8 mouse cellular contexts compared by ENCODE assay signal in the genomic region with DNA sequence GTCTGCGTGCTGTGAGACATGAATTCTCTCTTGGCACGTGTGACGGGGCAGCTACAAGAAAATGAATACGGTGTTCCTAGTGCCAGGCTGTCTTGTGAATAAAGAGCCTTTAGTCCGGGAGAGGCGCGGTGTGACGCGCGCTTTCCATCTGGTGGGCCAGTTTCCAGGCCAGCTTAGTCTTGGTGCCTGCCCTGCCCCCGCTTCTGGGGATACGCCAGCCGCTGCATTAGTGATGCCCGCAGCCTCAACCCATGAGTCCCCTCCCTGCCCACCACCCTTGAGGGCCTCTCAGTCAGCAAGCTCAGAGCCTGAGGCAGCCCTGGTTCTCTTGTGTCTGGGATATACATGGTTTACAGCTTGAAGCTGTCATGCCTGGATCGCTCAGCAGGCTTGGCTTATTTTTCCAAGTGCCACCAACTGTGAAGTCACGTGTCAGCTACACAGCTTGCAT. TPM values are rescaled to one million over a fixed set of nuclear protein-coding genes. Genes with fewer than 3 reads are reported as not detected.
DNase-seq lines count a peak whose midpoint lies in the region; ATAC-seq lines count a peak whose summit lies in the region.

No protein-coding gene starts in this region.

- peaks cover 26% of the 10 kb centered on the region for H3K4me1 ChIP-seq in hindbrain, embryonic 13.5 days (replicated peaks)
- peaks cover 19% of the 10 kb centered on the region for H3K4me1 ChIP-seq in lung, embryonic 15.5 days

- H3K4me3 ChIP-seq in hindbrain, embryonic 13.5 days, result peak overlapping the region; percentile 23
- H3K4me3 ChIP-seq in lung, embryonic 15.5 days, result peak overlapping the region; percentile 18

- H3K27ac ChIP-seq in hindbrain, embryonic 13.5 days, result peak overlapping the region; percentile 93
- peak overlapping the region; percentile 70 for H3K27ac ChIP-seq in lung, embryonic 15.5 days

- peak; percentile 32 to 37 for DNase-seq in adrenal gland, adult 18-20 months (ENCODE audit: low spot score in 2 of 2)
- DNase-seq in cerebellum, postnatal 36 days, result peak; percentile 90 to 94
- peak; percentile 65 for DNase-seq in gastrocnemius, adult 18-20 months (ENCODE audit: low spot score)
- DNase-seq in layer of hippocampus, postnatal 14 days (ENCODE audit: low spot score in 2 of 2), result peak; percentile 91 to 94
- DNase-seq in retina, postnatal 7 days (ENCODE audit: low read depth, low spot score), result peak; percentile 89

- no peaks in the 10 kb centered on the region for H3K36me3 ChIP-seq in hindbrain, embryonic 13.5 days
- no peaks in the 10 kb centered on the region for H3K36me3 ChIP-seq in lung, embryonic 15.5 days

- peak overlapping the region; percentile 66 for H3K9ac ChIP-seq in hindbrain, embryonic 13.5 days
- no peak overlapping the region for H3K9ac ChIP-seq in lung, embryonic 15.5 days

- under 1% methylated on average over 16 of the region's 16 CpGs for WGBS in hindbrain, embryonic 13.5 days
- WGBS in lung, embryonic 15.5 days, result 4% methylated on average over 16 of the region's 16 CpGs

- no peaks in the 10 kb centered on the region for H3K9me3 ChIP-seq in hindbrain, embryonic 13.5 days
- no peaks in the 10 kb centered on the region; the same call in 1 of the 2 replicates for H3K9me3 ChIP-seq in lung, embryonic 15.5 days

- peak; percentile 93 for ATAC-seq in hindbrain, embryonic 13.5 days (ENCODE audit: low FRiP score)
- ATAC-seq in lung, embryonic 15.5 days (ENCODE audit: borderline replicate concordance, extremely low read depth, low FRiP score, low TSS enrichment), result peak; percentile 64
- ATAC-seq in activated CD4-positive, CD25-positive, alpha-beta regulatory T cell, adult 4 months, result no peak

- peak overlapping the region; percentile 56 for H3K4me2 ChIP-seq in hindbrain, embryonic 13.5 days
- peak overlapping the region; percentile 57 for H3K4me2 ChIP-seq in lung, embryonic 15.5 days

- H3K27me3 ChIP-seq in hindbrain, embryonic 13.5 days, result peaks cover 13% of the 10 kb centered on the region; the same call in 1 of the 2 replicates
- no peaks in the 10 kb centered on the region for H3K27me3 ChIP-seq in lung, embryonic 15.5 days

RNA-seq across cellular contexts. Expression of a gene that starts 48.5 kb away (rescaled TPM):
- total RNA-seq in adrenal gland, adult 18-20 months (2021), result 100 to 1,000 TPM; 148 to 180 TPM
- 100 to 1,000 TPM; 109 to 116 TPM for total RNA-seq in gastrocnemius, adult 18-20 months (2021)
- 12.2 and 12.4 TPM in 2 replicates for polyA plus RNA-seq in hindbrain, embryonic 13.5 days (2015; fragmentation: Nextera tagmentation; extraction: Ambion mirVana)
- total RNA-seq in layer of hippocampus, postnatal 14 days (2021), result 100 to 1,000 TPM; 113 to 114 TPM
- 23.6 and 26.1 TPM in 2 replicates for polyA plus RNA-seq in lung, embryonic 15.5 days (2015; fragmentation: Nextera tagmentation; extraction: Ambion mirVana)
- polyA plus RNA-seq in activated CD4-positive, CD25-positive, alpha-beta regulatory T cell, adult 4 months (2017; shearing (Covaris generic)), result 10 to 100 TPM; 34.4 to 37.0 TPM

Comparison
In these comparisons a context has a peak if more than half of its experiments do, and no peak if none do; other contexts are left out.
1. DNase-seq: peak in every context shown above with its lines; median percentile 92 in layer of hippocampus, postnatal 14 days; 92 in cerebellum, postnatal 36 days; 89 in retina, postnatal 7 days; 65 in gastrocnemius, adult 18-20 months; 34 in adrenal gland, adult 18-20 months.